ENCODE assay signal across 16 mouse cellular contexts in the genomic region with DNA sequence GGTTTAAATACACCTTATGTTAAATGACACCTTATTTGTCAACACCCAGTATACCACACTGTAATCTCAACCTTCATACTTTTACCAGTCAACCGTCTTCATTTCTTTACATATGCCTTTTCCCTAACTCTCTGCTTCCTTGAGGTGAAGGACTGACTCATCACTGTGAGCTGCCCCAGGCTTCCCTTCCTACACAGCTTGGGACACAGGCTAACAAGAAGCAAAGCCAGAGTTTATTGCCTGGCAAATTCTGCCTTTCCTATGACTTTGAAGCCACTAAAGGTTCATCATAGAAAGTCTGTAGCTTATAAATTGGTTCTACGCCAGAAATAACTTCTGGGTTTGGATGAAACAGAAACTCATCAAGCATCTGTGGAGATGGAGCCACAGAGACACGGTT.
"Had no signal": no experiment of that assay in that cellular context is flagged by ENCODE, and none has a peak within 500 bp of the region (broad histone marks: within the 10 kb centered on the region; RNA-seq: fewer than 3 reads in every experiment).

No protein-coding gene starts in this region.

- H3K4me3 ChIP-seq: neural tube, embryonic 13.5 days; neural tube, embryonic 15.5 days; stomach, embryonic 15.5 days had no signal

- H3K36me3 ChIP-seq: neural tube, embryonic 13.5 days; neural tube, embryonic 15.5 days; stomach, embryonic 15.5 days had no signal

- H3K4me1 ChIP-seq: neural tube, embryonic 15.5 days; stomach, embryonic 15.5 days had no signal

- H3K9ac ChIP-seq: neural tube, embryonic 13.5 days; neural tube, embryonic 15.5 days; stomach, embryonic 15.5 days had no signal

- H3K27ac ChIP-seq: neural tube, embryonic 13.5 days; neural tube, embryonic 15.5 days; stomach, embryonic 15.5 days; stomach, postnatal 0 days had no signal

- H3K4me2 ChIP-seq: neural tube, embryonic 13.5 days; neural tube, embryonic 15.5 days; stomach, embryonic 15.5 days had no signal

- H3K27me3 ChIP-seq: neural tube, embryonic 13.5 days; neural tube, embryonic 15.5 days; stomach, embryonic 15.5 days had no signal

- H3K9me3 ChIP-seq: neural tube, embryonic 13.5 days; neural tube, embryonic 15.5 days; stomach, embryonic 15.5 days had no signal

- DNase-seq: retina, postnatal 1 day; right cerebral cortex, adult 18-20 months; right cerebral cortex, postnatal 14 days; right cerebral cortex, postnatal 25 days; right cerebral cortex, postnatal 4 days; spleen, adult 18-20 months; thymus, adult 18-20 months; thymus, adult 2 months; thymus, postnatal 14 days; thymus, postnatal 25 days; thymus, postnatal 36 days; thymus, postnatal 4 days had no signal
